Mouse (Mus musculus): ENCODE results near the gene Gm43951.

GRCm38 (mm10) chr11:72174721-72175120 lies 31.9 kb downstream of the Gm43951 start:
- no peak for TF ChIP-seq CTCF (IDR thresholded peaks at IDR 0.05; ENCODE audit: insufficient read depth, low read length)
- TF ChIP-seq POLR2A (IDR thresholded peaks at IDR 0.05; ENCODE audit: borderline replicate concordance, extremely low read depth, low read depth, low read length): no peak
